Mouse (Mus musculus) embryonic facial prominence, embryonic 15.5 days (tissue): ENCODE results near the gene Dst. TPM values are rescaled to one million over a fixed set of nuclear protein-coding genes. Genes with fewer than 3 reads are reported as not detected.

Source experiments
- ATAC-seq: fragments of 200-750 bp; cut with Nextera tagmentation; 2 replicates; pipeline ENCODE4 v1.8.0; 2017; ENCODE audit warnings: low read depth, moderate TSS enrichment; ENCODE audit not compliant: insufficient number of reproducible peaks, low FRiP score, low TSS enrichment
- H3K27ac ChIP-seq: fragments of 300-500 bp; sonication (generic); replicated peaks from 2 replicates; pipeline ENCODE4 v1.5.1; 2015; ENCODE audit warnings: mild to moderate bottlenecking, inconsistent platforms
- H3K27me3 ChIP-seq: fragments of 300-500 bp; sonication (generic); 2 replicates; pipeline ENCODE4 v1.6.1; 2015; ENCODE audit warnings: inconsistent platforms
- H3K36me3 ChIP-seq: fragments of 300-500 bp; sonication (generic); 2 replicates; pipeline ENCODE4 v1.6.1; 2015; ENCODE audit warnings: mild to moderate bottlenecking, inconsistent platforms
- H3K4me1 ChIP-seq: fragments of 300-500 bp; sonication (generic); 2 replicates; pipeline ENCODE4 v1.6.1; 2015; ENCODE audit warnings: inconsistent platforms
- H3K4me2 ChIP-seq: fragments of 300-500 bp; sonication (generic); replicated peaks from 2 replicates; pipeline ENCODE4 v1.6.1; 2015; ENCODE audit warnings: mild to moderate bottlenecking, inconsistent platforms
- H3K4me3 ChIP-seq: fragments of 300-500 bp; sonication (generic); replicated peaks from 2 replicates; pipeline ENCODE4 v1.5.1; 2015; ENCODE audit warnings: mild to moderate bottlenecking, inconsistent platforms
- H3K9ac ChIP-seq: fragments of 300-500 bp; sonication (generic); 2 replicates; pipeline ENCODE4 v1.6.1; 2015; ENCODE audit warnings: inconsistent platforms
- H3K9me3 ChIP-seq: fragments of 300-500 bp; sonication (generic); replicated peaks from 2 replicates; pipeline ENCODE4 v1.6.1; 2016; ENCODE audit warnings: inconsistent platforms
- WGBS: fragments of 180-500 bp; shearing (Covaris S2); methylation state at CpG from one replicate; pipeline ENCODE4 v1.1.7; 2015; 5-methylcytosine and 5-hydroxymethylcytosine counted together
- polyA plus RNA-seq: library from polyadenylated mRNA; unstranded; fragments of >200 nt; fragmentation: Nextera tagmentation; extraction: Ambion mirVana; gene quantifications from 2 replicates; pipeline ENCODE4 v1.2.1, GENCODE M21; 2015

Dst gene
- polyA plus RNA-seq, 1 experiment from 2014 or later: 22.8 TPM

DNA sequence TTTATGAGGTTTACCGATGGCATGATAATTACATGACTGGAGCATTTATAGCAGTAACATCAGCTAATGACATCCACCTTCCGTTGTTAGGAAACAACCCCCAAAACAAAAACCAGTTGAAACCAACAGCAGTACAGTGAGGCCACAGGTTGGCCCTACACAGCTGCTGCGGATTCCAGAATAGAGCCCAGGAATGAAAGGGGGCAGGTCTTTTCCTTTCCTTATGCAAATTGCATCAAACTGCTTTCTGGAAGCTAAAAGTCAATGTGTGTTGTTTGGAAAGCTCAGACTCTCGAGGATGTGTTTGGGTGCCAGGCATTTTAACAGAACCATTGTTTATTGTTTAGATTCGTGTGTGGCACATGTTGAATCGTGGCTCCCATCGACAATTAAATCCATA lies 248.0 kb downstream of the Dst start:
- H3K36me3 ChIP-seq: 0 out of 2 replicates have a peak, but pooled peaks cover 5% of the 10 kb centered on the region
- ATAC-seq: no peak
- no peaks in the 10 kb centered on the region for H3K27me3 ChIP-seq
- no peak overlapping the region for H3K9ac ChIP-seq
- no peaks in the 10 kb centered on the region for H3K9me3 ChIP-seq
- H3K4me3 ChIP-seq: no peak overlapping the region
- WGBS: 56% methylated on average over 7 of the region's 7 CpGs
- no peak overlapping the region for H3K4me2 ChIP-seq
- no peak overlapping the region for H3K27ac ChIP-seq
- no peaks in the 10 kb centered on the region for H3K4me1 ChIP-seq

DNA sequence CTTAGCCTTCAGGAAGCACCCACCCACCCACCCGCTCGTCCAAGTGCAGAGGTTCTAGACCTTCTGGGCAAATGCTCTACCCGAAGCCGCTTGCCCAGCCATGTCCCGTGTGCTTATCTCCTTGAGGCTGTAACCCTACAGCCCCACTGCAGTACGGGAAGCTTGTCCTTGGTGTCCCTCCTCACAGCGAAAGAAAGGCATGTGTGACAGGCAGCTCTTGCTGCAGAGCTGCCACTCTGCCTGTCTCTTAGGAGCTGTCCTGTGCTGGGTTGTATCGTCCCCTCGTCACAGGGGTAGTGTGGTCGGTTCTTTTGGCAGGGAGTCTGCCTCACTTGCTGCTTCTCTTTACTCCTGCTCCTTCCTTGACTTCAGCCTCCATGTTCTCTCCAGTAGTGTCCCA lies 249.7 kb downstream of the Dst start:
- Histone ChIP-seq H3K9me3 (no peaks in the 10 kb centered on the region), H3K4me3 (no peak overlapping the region), H3K4me1 (no peaks in the 10 kb centered on the region), H3K9ac (no peak overlapping the region), H3K36me3 (0 out of 2 replicates have a peak, but pooled peaks cover 5% of the 10 kb centered on the region), H3K27ac (no peak overlapping the region), H3K27me3 (no peaks in the 10 kb centered on the region), H3K4me2 (no peak overlapping the region)
- no peak for ATAC-seq
- WGBS: 71% methylated on average over 10 of the region's 10 CpGs

DNA sequence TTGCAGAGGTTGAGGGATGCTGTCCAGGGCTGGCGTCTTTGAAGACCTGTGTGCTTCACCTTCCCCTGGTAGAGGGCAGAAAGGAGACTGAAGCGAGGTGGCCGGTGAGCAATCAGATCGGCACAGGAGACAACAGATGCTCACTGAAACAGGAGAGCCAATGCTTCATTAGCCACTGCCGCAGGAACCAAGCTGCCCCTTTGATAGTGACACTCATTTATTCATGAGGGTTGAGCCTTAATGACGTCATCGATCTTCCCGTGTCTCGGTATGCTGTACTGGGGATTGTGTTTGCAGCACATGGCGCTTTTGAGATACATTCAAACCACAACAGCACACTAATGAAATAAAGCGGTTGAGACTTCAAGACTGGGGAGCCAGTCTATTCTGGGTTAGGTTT lies 250.8 kb downstream of the Dst start:
- H3K9ac ChIP-seq: no peak overlapping the region
- H3K9me3 ChIP-seq: no peaks in the 10 kb centered on the region
- ATAC-seq: no peak
- no peak overlapping the region for H3K4me3 ChIP-seq
- no peak overlapping the region for H3K4me2 ChIP-seq
- no peaks in the 10 kb centered on the region for H3K27me3 ChIP-seq
- no peaks in the 10 kb centered on the region for H3K4me1 ChIP-seq
- H3K36me3 ChIP-seq: peaks cover 6% of the 10 kb centered on the region; the same call in 1 of the 2 replicates
- 61% methylated on average over 11 of the region's 11 CpGs for WGBS
- no peak overlapping the region; the same call in 1 of the 2 replicates for H3K27ac ChIP-seq

DNA sequence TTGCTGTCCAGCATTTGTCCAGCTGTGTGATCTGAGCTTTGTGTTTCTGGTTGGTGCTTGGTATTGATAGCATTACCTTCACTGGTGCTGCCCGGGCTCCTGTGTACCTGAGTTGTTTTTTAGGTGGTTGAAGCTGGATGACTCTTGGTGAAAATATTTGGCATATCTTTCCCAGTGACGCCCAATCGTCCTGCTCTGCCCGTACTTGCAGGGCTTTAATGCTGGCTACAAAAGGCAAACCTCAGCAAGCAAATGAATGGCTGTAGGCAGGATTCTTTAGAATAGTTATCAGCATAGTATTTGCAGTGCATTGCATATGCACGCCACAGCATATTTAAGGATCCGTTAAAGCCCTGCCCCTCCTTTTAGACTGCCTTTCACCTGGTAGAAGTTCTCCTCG lies 251.9 kb downstream of the Dst start:
- Histone ChIP-seq H3K9ac (no peak overlapping the region), H3K36me3 (peaks cover 12% of the 10 kb centered on the region; the same call in 1 of the 2 replicates), H3K27me3 (no peaks in the 10 kb centered on the region), H3K4me3 (peak overlapping the region; percentile 30), H3K4me1 (no peaks in the 10 kb centered on the region), H3K4me2 (peak overlapping the region; percentile 8; the same call in 1 of the 2 replicates), H3K27ac (peak overlapping the region; percentile 41; the same call in 1 of the 2 replicates), H3K9me3 (no peaks in the 10 kb centered on the region)
- no peak for ATAC-seq
- WGBS: 74% methylated on average over 7 of the region's 7 CpGs

DNA sequence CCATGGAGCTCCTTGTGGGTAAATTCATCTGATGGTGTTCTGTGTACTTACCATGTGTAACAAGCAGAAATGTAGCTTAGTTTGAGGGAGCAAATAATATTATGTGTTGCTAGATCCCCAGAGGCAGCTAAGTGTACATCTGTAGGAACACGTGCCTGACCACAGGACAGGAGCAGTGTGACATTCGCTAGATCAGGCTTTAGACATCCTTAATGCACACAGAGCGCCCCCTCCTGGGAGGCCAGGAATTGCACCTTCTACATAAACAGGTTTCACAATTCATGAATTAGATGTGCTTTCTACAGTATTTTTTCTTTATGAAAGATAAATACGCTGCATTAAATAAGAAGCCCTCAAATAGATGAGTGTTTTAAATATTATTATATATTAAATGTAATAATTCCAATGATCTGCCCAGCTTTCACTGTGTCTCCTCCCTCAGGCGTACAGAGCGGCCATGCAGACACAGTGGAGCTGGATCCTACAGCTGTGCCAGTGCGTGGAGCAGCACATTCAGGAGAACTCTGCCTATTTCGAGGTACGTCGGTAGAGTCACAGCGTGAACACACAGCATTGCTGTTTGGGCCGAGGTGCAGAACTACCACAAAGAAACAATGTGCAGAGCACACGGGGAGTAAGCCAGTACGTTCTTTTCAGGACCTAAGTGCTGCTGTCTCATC lies 256.7 kb downstream of the Dst start:
- Histone ChIP-seq H3K9me3 (no peaks in the 10 kb centered on the region), H3K9ac (no peak overlapping the region), H3K4me2 (no peak overlapping the region), H3K4me1 (no peaks in the 10 kb centered on the region), H3K36me3 (peaks cover 30% of the 10 kb centered on the region), H3K4me3 (no peak overlapping the region), H3K27me3 (no peaks in the 10 kb centered on the region), H3K27ac (no peak overlapping the region)
- 67% methylated on average over 14 of the region's 14 CpGs for WGBS
- no peak for ATAC-seq

DNA sequence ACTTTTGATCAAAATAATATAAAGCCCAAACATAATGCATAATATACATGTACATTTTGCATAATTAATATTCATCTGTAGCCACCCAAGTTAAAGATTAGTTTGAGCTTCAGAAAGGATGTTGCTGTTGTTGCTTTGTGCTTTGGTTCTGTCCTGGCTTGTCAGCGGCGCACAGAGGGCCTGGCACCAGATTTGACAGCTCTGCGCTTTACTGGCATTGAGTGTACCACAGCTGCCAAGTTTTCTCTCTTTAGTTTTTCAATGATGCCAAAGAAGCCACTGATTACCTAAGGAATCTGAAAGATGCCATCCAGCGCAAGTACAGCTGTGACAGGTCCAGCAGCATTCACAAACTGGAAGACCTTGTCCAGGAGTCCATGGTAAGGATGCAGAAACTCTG lies 257.9 kb downstream of the Dst start:
- Histone ChIP-seq H3K4me2 (no peak overlapping the region), H3K27me3 (no peaks in the 10 kb centered on the region), H3K4me3 (no peak overlapping the region), H3K9me3 (no peaks in the 10 kb centered on the region), H3K27ac (no peak overlapping the region), H3K9ac (no peak overlapping the region), H3K4me1 (no peaks in the 10 kb centered on the region), H3K36me3 (peaks cover 42% of the 10 kb centered on the region)
- WGBS: 89% methylated on average over 4 of the region's 4 CpGs
- no peak for ATAC-seq

DNA sequence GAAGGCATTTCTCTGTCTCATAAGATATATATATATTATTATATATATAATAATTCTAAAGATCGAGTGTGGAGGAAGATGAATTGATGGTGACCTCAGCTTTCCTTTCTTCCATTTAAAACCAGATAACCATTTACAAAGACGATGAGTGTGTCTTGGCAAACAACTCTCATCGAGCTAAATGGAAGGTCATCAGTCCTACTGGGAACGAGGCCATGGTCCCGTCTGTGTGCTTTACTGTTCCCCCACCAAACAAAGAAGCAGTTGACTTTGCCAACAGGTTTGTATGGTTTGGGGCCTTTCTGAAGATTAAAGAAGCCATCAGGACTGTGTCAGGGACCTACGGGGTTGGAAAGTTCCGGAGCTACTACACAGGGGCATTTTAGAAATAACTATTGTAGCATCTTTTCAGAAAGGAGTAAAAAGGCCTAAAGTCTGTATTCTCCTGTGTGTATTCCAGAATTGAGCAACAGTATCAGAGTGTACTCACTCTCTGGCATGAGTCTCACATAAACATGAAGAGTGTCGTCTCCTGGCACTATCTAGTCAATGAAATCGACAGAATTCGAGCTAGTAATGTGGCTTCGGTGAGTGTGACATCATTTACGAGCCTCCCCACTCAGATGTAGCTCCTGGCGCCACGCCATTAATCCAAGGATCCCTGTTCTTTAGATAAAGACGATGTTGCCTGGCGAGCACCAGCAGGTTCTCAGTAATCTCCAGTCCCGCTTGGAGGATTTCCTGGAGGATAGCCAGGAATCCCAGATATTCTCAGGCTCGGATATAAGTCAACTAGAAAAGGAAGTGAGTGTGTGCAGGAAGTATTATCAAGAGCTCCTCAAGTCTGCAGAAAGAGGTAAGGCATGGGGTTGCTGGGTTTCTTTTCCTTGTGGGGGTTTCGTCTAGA lies 259.4 kb downstream of the Dst start:
- H3K36me3 ChIP-seq: peaks cover 54% of the 10 kb centered on the region

DNA sequence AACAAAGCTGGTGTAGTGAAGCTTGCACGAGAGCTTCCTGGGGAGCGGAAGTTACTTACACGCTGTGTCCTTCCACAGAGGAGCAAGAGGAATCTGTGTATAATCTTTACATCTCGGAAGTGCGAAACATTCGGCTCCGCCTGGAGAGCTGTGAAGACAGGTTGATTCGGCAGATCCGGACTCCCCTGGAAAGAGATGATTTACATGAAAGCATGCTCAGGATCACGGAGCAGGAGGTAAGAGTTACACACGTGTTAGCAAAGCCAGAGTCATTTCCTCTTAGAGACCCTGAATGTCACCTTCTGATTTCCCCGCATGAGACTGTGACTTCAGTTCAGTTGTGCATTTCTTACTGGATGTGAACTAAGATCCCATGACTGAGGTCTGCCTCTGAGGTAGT lies 261.1 kb downstream of the Dst start:
- no peak for ATAC-seq
- Histone ChIP-seq H3K27ac (no peak overlapping the region), H3K36me3 (peaks cover 57% of the 10 kb centered on the region), H3K4me2 (no peak overlapping the region), H3K4me3 (no peak overlapping the region), H3K9me3 (no peaks in the 10 kb centered on the region), H3K9ac (no peak overlapping the region), H3K27me3 (no peaks in the 10 kb centered on the region), H3K4me1 (no peaks in the 10 kb centered on the region)
- WGBS: 92% methylated on average over 12 of the region's 12 CpGs

More for the DNA sequence above, 259.4 kb downstream of the Dst start:
- no peaks in the 10 kb centered on the region for H3K27me3 ChIP-seq
- H3K4me3 ChIP-seq: no peak overlapping the region
- H3K9me3 ChIP-seq: no peaks in the 10 kb centered on the region
- no peak overlapping the region for H3K4me2 ChIP-seq
- no peak overlapping the region for H3K27ac ChIP-seq
- WGBS: 76% methylated on average over 19 of the region's 19 CpGs
- no peaks in the 10 kb centered on the region for H3K4me1 ChIP-seq
- ATAC-seq: 0 out of 2 replicates have a peak, but pooled peaks have one; percentile 15
- H3K9ac ChIP-seq: no peak overlapping the region

DNA sequence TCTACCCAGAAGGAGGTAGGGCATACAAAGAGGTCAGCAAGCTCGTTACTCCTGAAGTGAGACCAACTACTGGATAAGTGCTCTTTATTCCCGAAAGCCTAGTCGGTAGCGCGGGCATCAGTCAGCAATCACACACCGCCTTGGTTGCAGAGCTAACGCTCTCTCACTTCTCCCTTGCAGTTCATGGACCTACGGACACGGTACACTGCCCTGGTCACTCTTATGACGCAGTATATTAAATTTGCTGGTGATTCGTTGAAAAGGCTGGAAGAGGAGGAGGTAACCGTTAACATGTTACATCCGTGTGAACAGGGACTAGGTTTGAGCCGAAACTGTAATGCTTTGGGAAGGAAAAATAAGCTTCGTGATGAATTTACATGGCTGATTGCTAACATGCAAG lies 266.5 kb downstream of the Dst start:
- no peaks in the 10 kb centered on the region for H3K9me3 ChIP-seq
- H3K36me3 ChIP-seq: peaks cover 68% of the 10 kb centered on the region
- H3K4me3 ChIP-seq: no peak overlapping the region
- H3K9ac ChIP-seq: no peak overlapping the region
- no peaks in the 10 kb centered on the region for H3K27me3 ChIP-seq
- H3K27ac ChIP-seq: no peak overlapping the region
- 95% methylated on average over 15 of the region's 15 CpGs for WGBS
- no peaks in the 10 kb centered on the region for H3K4me1 ChIP-seq
- H3K4me2 ChIP-seq: no peak overlapping the region
- ATAC-seq: no peak

DNA sequence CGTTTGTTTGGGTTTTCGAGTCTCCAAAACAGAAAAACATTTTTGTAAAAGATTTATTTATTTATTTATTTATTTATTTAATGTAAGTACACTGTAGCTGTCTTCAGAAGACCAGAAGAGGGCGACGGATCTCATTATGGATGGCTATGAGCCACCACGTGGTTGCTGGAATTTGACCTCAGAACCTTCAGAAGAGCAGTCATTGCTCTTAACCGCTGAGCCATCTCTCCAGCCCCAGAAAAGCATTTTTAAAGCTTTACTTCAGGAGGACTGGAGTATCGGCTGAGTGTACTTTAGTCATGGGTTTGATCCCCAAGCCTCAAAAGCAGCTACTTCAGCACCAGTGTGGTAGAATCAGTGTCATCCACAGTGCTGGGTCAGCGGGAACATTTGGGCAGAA lies 266.9 kb downstream of the Dst start:
- 75% methylated on average over 8 of the region's 8 CpGs for WGBS
- Histone ChIP-seq H3K4me3 (no peak overlapping the region), H3K4me2 (no peak overlapping the region)

DNA sequence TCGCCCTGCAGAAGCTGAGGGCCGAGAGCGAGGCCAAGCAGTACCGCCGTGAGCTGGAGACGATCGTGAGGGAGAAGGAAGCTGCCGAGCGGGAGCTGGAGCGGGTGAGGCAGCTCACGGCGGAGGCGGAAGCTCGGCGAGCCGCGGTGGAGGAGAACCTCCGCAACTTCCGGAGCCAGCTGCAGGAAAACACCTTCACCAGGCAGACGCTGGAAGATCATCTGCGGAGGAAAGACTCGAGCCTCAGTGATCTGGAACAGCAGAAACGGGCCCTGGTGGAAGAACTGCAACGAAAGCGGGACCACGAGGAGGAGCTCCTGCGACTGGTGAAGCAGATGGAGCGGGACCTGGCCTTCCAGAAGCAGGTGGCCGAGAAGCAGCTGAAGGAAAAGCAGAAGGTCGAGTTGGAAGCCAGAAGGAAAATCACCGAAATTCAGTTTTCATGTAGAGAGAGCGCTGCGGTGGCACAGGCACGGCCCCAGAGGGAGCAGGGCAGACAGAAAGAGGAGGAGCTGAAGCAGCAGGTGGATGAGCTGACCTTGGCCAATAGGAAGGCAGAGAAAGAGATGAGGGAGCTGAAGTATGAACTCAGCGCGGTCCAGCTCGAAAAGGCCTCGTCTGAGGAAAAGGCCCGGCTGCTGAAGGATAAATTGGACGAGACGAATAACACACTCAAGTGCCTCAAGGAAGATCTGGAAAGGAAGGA lies 270.1 kb downstream of the Dst start:
- no peaks in the 10 kb centered on the region for H3K27me3 ChIP-seq
- H3K27ac ChIP-seq: no peak overlapping the region
- no peaks in the 10 kb centered on the region for H3K4me1 ChIP-seq
- H3K36me3 ChIP-seq: peaks cover 62% of the 10 kb centered on the region
- peak overlapping the region; percentile 0; the same call in 1 of the 2 replicates for H3K4me2 ChIP-seq
- WGBS: 86% methylated on average over 41 of the region's 41 CpGs
- no peak overlapping the region; the same call in 1 of the 2 replicates for H3K4me3 ChIP-seq
- no peak overlapping the region for H3K9ac ChIP-seq
- ATAC-seq: no peak
- no peaks in the 10 kb centered on the region for H3K9me3 ChIP-seq

More for the DNA sequence above, 266.9 kb downstream of the Dst start:
- no peak overlapping the region for H3K27ac ChIP-seq
- no peaks in the 10 kb centered on the region for H3K4me1 ChIP-seq
- H3K9me3 ChIP-seq: no peaks in the 10 kb centered on the region
- H3K36me3 ChIP-seq: peaks cover 68% of the 10 kb centered on the region
- H3K9ac ChIP-seq: no peak overlapping the region
- no peaks in the 10 kb centered on the region for H3K27me3 ChIP-seq
- no peak for ATAC-seq
